Mouse (Mus musculus) fat pad, adult 2 months (tissue): Measurements from ENCODE around the gene Eno2.
A peak's percentile ranks its signal among the peaks of the same experiment; 100 is the strongest.

Source experiments
- DNase-seq: peaks from one replicate; pipeline ENCODE4 v3.0.0-alpha.2; 2011; ENCODE audit warnings: low read depth, low spot score; ENCODE audit errors: extremely low read depth

The Eno2 gene

GRCm38 (mm10) chr6:124712918-124713317, 56.6 kb downstream of the Eno2 start:
- DNase-seq, result no peak

GRCm38 (mm10) chr6:124711824-124712782, 57.4 kb downstream of the Eno2 start, which contains the start of the genes Emg1 and Phb2:
Gene Emg1 (minus strand): TSS chr6:124712178.
Gene Phb2 (plus strand): TSS chr6:124712336.
- DNase-seq, result peak; percentile 77
